Mouse (Mus musculus) cerebellum, adult (tissue): ENCODE data around the gene Atp13a4.

Source experiments
- ATAC-seq: cut with Nextera tagmentation; 2 replicates; pipeline ENCODE4 v1.9.2; 2017; ENCODE audit warnings: mild to moderate bottlenecking, moderate library complexity, mixed read lengths; ENCODE audit not compliant: insufficient number of reproducible peaks, low FRiP score, low TSS enrichment

Atp13a4 gene

DNA sequence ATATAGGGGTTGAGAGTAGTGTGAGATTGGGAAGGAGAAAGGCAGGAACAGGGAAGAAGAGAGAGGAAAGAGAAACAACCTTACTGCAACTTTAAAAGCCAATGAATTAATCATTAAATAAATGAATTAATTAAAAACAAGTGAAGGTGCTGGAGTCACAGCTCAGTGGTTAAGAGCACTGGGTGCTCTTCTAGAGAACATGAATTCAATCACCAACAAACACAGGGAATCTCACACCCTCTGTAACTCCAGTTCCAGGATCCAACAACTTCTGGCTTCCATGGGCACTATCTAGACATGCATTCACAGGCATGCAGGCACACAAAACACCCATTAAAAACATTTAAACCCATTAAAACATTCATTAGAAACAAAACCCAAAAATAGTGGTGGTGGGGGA is 63.2 kb downstream of the Atp13a4 start:
- no peak for ATAC-seq

DNA sequence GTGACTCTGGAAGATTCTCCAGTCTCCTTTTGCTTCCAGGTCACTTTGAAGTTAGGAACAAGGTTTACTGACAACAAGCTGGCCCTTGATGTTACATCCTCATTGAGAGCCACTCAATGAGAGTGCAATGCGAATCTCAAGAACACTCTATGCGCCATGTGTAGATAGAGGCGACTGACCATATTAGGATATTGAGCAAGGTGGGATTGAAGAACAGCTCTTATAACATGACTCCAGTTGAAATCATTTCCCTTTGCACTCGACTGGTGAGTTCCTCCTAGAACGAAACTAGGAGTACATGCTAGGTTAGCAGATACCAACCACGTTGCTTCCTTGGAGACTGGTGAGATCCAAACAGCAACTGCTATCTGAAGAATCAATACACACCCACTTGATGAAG is 64.3 kb downstream of the Atp13a4 start:
- ATAC-seq = no peak

DNA sequence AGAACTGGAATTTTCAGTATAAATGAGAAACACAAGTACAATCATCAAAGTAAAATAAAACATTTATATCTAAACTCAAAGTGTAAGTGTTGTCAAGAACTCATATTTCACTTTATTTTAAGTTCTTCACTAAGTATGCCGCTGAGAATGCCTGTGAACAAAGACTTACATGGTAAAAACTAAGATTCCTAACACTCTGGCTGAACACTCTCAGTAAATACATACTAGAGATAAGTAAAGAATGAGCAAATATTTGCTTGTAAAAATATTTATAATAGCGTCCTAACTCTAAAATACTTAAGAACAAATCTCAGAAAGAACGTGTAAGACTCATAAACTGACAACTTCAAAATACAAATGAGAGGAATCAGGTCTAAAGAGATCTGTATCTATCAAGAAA is 80.9 kb downstream of the Atp13a4 start:
- ATAC-seq = no peak

DNA sequence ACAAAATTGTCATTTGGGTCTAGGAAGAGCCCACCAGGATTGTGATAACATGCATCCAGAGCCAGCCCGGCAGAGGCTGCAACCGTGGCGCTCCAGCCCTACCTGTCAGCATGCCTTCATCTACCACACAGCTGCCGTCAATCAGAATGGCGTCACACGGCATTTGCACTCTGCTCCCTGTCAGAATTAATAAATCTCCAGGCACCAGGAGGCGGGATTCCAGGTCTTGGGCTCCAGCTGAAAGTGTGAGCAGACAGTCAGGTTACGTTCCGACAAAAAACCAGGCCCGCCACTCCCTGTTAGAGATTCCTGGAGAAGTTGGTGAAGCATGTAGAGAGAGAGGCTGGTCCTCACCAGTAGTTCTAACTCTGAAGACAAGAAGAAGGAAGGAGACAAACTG is 85.3 kb downstream of the Atp13a4 start:
- ATAC-seq = no peak

DNA sequence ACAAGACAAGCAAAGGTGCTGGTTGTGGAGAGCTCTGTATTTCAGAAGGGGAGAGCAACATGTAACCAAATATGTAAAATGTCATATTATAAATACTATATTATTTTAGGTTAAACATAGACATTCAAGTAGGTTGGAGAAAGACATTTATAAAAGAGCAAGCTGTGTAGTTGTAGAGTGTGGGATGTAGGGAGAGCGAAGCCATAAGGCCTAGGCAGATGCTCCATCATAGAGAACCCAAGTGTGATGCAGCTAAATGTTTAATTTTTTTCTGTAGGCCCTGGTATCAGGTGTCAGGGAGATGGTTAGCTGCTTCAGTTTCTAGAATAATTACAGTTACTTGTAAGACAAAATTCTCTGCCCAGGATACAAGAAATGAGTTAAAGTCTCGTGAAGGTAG is 87.8 kb downstream of the Atp13a4 start:
- ATAC-seq = no peak

DNA sequence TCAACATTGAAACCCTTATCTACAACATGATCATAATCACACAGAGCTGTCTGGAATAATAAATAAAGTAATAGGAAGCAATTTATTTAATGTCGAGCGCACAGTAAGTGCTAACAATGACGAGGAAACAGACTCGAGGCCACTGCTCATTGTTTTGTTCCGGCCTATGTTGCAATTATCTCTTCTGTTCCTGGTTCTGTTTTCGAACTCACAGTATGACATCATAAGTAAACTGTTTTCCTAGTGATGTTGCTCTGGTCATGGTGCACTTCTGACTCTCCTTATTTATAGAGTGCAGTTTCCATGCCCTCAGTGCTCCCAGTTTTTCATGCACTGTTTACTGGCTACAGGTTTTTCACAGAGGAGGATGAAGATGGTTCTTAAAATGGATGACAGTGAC is 91.4 kb downstream of the Atp13a4 start:
- no peak for ATAC-seq

DNA sequence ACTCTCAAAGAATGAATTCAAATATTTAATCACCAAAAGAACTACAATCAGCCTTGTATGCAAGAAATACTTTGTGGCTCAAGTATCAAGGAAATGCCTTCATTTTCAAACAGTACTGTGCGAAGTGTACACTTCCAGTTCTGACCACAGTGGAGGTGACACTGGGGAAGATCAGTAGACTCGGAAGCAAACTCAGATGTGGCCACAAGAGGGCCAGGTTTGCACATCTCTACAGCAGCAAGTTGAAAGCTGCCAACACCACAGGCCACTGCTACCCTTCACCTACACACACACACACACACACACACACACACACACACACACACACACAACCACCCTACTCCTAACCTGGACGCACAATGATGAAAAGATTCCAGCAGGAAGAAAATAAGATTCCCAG is 93.0 kb downstream of the Atp13a4 start:
- no peak for ATAC-seq

DNA sequence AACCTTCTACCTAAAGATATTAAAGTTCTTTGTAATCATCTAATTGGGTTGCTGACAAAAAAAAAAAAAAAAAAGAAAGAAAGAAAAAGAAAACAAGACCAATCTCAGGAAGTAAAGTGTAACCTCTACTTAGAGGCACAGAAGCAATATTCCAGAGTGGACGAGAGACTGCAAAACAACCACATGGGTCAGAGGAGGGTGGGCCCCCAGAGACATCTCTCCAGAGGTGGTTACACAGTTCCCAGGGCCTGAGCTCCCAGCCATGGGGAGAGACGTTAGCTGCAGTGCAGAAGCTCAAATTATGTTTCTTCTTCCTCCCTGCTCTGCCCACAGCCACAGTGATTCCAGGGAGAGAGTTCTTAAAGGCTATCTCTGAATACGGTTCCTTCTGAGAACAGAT is 102.5 kb downstream of the Atp13a4 start:
- ATAC-seq = no peak

DNA sequence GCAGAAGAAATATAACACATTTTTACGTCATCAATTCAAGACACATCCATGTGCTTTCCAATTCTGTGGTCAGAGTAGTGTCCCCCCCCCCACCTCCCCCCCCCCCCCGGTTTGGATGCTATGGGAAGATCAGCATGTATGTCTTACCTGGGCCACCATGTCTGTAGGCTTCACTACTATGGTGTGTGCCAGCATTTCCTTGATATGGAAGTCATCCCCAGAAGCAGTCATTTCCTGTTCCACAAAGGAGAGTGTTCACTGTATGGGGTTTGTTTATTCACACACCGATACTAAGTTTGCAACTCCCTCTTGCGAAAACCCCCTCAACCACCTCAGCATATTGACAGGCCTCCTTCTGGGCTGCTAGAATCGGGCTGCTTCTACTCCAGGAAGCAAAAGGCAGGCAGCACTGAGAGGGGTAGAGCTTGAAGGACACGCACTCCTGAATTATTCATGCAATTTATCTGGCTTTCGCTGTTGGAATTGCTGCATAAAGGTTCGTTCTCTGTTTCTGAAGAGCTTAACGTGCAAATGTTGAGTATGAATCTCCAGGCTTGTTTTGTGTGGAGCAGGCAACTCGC is 103.2 kb downstream of the Atp13a4 start:
- no peak for ATAC-seq

DNA sequence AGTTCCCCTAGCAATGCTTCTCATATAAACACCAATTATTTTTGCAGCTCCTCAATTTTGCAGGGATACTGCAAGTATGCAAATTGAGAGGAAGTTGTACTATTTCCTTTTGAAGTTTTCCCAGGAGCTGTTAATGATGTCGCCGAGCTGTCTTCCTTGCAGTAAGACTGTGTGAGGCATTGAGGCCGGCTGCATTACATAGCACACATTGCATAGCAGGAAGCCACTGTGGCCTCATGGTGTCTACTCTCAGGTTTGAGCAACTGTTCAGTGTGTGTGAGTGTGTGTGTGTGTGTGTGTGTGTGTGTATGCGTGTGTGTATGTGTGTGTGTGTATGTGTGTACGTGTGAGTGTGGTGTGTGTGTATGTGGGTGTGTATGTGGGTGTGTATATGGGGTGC is 106.6 kb downstream of the Atp13a4 start:
- no peak for ATAC-seq

DNA sequence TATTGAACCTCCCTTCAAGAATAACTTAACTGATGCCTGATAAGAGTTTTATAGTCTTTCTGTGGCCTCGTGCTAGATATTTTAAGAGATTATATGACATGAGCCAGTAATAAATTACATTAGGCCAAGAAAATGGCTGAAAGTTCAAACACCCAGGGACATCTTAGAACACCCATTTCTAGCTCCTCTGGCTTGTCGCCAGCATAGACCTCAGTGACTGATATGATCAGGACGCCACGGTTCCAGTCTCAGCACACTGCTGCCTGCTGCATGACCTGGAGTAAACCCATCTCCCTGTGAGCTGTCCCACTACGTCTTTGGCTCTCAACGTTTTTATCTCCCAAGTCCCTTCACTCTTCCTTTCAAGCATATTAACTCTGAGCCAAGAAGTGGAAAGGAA is 108.9 kb downstream of the Atp13a4 start:
- ATAC-seq = no peak

DNA sequence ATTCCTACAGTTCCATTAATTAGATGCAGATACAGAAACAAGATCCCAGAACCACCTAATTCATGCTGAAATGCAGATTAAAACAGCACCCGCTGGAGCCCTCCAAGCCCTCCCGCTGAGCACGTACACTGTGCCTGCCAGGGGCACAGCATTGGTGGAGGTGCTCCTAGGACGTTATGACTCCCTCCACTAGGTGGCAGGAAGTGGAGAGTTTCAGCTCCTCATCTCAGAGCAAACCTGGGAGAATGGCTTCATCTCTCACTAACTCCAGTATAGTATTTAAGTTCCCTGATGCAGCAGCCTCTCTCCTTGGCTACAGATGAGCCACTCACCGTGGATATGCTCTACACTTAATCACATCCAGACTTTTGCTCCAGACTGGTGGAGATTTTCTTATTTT is 110.0 kb downstream of the Atp13a4 start:
- peak; percentile 76 for ATAC-seq

DNA sequence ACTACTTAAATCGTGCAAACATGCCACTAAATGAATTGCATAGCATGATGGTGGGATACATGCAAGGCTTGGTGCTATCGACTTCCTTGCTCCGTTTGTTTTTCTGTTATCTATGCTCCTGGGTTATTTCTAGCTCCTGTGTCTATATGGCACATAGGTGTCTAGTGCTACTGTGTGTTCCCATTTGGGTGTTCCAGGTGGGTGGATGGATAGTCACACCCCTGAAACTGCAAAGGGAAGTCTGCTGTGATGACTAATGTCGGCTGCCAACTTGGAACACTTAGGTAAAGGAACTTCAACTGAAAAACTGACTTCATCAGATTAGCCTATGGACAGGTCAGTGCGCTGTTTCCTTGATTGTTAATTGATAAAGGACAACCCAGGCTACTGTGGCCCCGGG is 129.8 kb downstream of the Atp13a4 start:
- ATAC-seq = no peak

DNA sequence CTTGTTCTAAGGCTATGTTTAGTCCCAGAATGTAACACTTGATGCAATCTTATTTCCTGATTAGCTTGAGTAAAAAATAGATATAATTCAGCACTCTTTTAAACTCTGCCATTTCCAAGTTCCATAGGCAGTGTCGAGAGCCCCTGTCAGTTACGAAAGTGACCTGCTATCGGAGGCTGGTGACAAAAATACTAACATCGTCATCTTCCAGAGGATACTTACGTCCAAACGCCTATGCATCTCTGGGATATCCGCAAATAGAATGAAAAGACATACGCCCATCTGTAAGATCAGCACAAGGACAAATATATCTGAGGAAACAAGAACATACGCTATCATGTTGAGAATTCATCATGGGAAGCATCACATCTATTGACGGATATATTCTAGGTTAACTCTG is 137.3 kb downstream of the Atp13a4 start:
- ATAC-seq = no peak

DNA sequence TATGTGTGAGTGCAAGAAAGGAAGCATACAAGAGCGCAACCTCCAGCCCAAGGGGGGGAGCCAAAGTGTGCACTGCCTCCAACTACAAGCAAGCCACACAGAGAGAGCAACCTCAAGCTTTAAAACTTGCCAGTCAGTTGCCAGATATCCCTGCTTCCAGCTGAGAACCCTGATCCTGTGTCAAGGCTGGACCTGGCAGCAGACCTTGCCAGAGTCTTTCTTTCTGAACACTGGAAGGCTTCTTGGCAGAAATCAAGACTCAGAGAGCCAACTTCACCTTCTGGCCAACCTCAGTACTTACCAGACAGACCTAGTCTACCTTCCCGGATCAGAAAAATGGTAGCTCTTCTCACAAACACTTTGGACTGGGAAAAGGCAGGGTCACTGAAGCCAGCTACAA is 145.6 kb downstream of the Atp13a4 start:
- peak; percentile 65; the same call in 1 of the 2 replicates for ATAC-seq

DNA sequence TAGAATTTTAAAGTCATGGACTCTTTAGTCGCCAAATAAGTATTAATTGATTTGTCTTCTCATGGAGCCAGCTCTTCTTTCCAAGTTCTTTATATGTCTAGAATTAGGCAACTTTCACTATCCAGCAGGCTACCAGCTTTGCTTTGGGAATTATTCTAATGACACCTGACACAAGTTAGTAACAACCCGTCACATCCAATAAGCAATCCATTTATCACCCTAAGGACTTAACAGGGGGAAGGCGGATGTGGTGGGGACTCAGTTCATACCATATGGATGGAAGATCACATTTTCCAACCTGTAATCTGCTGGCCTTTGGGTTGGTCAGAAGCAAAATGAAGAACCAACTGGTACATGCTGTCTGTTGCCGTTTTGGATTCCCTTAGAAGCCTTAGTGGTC is 159.9 kb downstream of the Atp13a4 start:
- ATAC-seq = no peak

DNA sequence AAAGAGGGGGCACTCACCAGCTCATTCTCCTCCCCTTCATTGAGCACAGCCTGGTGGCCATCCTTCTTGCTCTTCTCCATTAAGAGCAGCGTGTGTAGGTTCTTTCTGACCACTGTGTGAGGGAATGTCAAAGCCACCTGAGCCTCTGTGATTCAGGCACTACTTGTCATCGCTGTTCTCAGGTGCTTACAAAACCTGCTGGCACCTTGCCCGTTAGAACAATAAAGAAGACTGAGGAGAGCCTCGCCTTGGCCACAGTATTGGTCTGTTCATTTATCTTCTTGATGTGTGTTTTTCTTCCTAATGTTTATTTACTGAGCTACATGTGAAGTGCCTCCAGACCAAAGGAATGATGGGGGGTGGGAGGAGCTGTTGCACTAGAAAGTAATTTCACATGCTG is 166.2 kb downstream of the Atp13a4 start, which contains the start of gene Atp13a5:
TSS of gene Atp13a5 (minus strand) at position 275 of the 400 bp plus-strand sequence.
- ATAC-seq = no peak

DNA sequence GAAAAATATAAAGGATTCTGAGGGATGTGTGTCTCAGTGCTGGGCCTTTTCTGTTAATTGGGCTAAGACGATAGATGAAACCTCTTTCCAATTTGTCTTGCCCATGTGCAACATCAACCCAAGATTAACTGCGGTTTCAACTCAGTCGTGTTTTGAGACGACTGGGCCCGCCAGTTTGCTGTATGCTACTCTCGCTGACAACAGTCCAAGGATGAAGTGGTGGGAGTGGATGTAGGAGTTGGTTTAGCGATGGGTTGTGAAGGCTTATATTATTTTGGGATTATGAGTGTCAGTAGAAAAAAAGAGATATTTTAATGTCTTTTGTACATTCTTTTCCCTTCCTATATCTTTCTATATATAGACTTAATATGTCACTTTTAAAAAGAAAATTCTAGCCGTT is 170.0 kb downstream of the Atp13a4 start:
- no peak for ATAC-seq
